Mouse (Mus musculus) lung, postnatal 0 days (tissue): ENCODE data around the gene Kcnj1. TPM values are rescaled to one million over a fixed set of nuclear protein-coding genes. Genes with fewer than 3 reads are reported as not detected.

Experiments used
- ATAC-seq: fragments of 200-750 bp; cut with Nextera tagmentation; 2 replicates; pipeline ENCODE4 v1.8.0; 2017; ENCODE audit warnings: moderate library complexity
- DNase-seq: peaks from one replicate; pipeline ENCODE4 v3.0.0-alpha.2; 2016; ENCODE audit warnings: low spot score
- H3K27ac ChIP-seq: fragments of 300-500 bp; sonication (generic); 2 replicates; pipeline ENCODE4 v1.5.1; 2014; ENCODE audit warnings: antibody characterized with exemption, mild to moderate bottlenecking, low read length, mixed read lengths
- H3K27me3 ChIP-seq: fragments of 300-500 bp; sonication (generic); replicated peaks from 2 replicates; pipeline ENCODE4 v1.6.1; 2014; ENCODE audit warnings: low read length, mixed read lengths; ENCODE audit not compliant: insufficient read depth
- H3K36me3 ChIP-seq: fragments of 300-500 bp; sonication (generic); 2 replicates; pipeline ENCODE4 v1.6.1; 2014; ENCODE audit warnings: low read length, mixed read lengths; ENCODE audit not compliant: insufficient read depth
- H3K4me1 ChIP-seq: fragments of 300-500 bp; sonication (generic); 2 replicates; pipeline ENCODE4 v1.6.1; 2014; ENCODE audit warnings: antibody characterized with exemption, low read depth, low read length, mixed read lengths; ENCODE audit not compliant: insufficient read depth
- H3K4me2 ChIP-seq: fragments of 300-500 bp; sonication (generic); replicated peaks from 2 replicates; pipeline ENCODE4 v1.6.1; 2014; ENCODE audit warnings: low read depth, mild to moderate bottlenecking, low read length, moderate library complexity, mixed read lengths
- H3K4me3 ChIP-seq: fragments of 300-500 bp; sonication (generic); 2 replicates; pipeline ENCODE4 v1.5.1; 2014; ENCODE audit warnings: low read depth, low read length
- H3K9ac ChIP-seq: fragments of 300-500 bp; sonication (generic); replicated peaks from 2 replicates; pipeline ENCODE4 v1.6.1; 2014; ENCODE audit warnings: low read depth, mild to moderate bottlenecking
- H3K9me3 ChIP-seq: fragments of 300-500 bp; sonication (generic); 2 replicates; pipeline ENCODE4 v1.6.1; 2016; ENCODE audit warnings: low read length, mixed read lengths
- CTCF ChIP-seq: IDR thresholded peaks from 2 replicates; pipeline ENCODE4 v1.5.1; 2016; ENCODE audit warnings: antibody characterized with exemption, mild to moderate bottlenecking
- EP300 ChIP-seq: IDR thresholded peaks from 2 replicates; pipeline ENCODE4 v1.6.1; 2016; ENCODE audit warnings: antibody characterized with exemption, mild to moderate bottlenecking, control low read depth
- WGBS: fragments of 180-500 bp; shearing (Covaris S2); extraction: QIAGEN DNeasy Blood & Tissue Kit; methylation state at CpG from one replicate; pipeline ENCODE4 v1.1.7; 2014; 5-methylcytosine and 5-hydroxymethylcytosine counted together
- polyA plus RNA-seq: library from polyadenylated mRNA; unstranded; fragments of >200 nt; fragmentation: Nextera tagmentation; extraction: Ambion mirVana; gene quantifications from 2 replicates; pipeline ENCODE4 v1.2.1, GENCODE M21; 2015

Kcnj1 gene
- polyA plus RNA-seq, 1 experiment from 2014 or later: not detected

DNA sequence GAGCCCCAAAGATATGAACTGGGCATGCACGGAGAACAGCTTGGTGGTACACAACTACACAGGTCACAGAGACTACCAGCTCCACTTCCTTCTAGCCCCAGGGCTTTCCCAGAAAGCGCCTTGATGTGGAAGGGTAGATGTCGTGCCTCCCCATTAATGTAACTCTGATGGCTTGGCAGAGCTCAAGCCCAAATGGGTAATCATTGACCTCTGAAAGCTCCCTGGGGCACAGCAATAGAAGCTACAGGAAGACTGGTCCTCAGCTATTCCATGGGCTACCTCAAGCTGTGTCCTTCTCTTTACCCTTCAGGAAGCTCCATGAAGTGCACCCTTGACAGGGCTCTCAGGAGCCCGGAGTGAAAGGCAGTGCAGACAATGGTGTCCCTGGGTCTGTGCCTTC is 12.6 kb downstream of the Kcnj1 start:
- no peak overlapping the region for H3K4me2 ChIP-seq
- ATAC-seq (no peak), DNase-seq (no peak)
- H3K27ac ChIP-seq: no peak overlapping the region
- TF ChIP-seq CTCF: no peak
- TF ChIP-seq EP300: no peak
- H3K4me3 ChIP-seq: no peak overlapping the region
- no peaks in the 10 kb centered on the region for H3K27me3 ChIP-seq
- no peaks in the 10 kb centered on the region for H3K36me3 ChIP-seq
- WGBS: 62% methylated on average over 4 of the region's 4 CpGs
- no peaks in the 10 kb centered on the region for H3K4me1 ChIP-seq
- no peak overlapping the region for H3K9ac ChIP-seq
- H3K9me3 ChIP-seq: no peaks in the 10 kb centered on the region

DNA sequence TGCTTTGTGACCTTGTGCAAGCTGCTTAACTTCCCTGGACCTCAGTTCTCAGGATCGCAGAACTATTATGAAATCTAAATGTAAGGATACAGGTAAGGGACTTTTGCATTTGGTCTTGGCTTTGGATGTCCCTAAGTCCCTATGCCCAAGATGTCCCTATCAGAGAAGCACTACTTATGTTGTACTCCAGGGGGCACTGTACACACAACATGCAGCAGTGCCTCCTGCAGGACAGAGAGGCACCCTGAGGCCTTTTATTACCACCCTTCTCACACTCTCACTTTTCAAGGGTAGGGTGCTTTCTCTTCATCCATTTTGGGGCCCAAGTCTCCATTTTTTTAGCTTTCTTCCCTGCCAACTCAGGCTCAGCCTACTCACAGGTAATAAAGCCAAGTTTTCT is 15.8 kb downstream of the Kcnj1 start:
- Histone ChIP-seq H3K9ac (no peak overlapping the region), H3K9me3 (no peaks in the 10 kb centered on the region), H3K4me1 (no peaks in the 10 kb centered on the region), H3K4me2 (no peak overlapping the region), H3K36me3 (no peaks in the 10 kb centered on the region), H3K4me3 (no peak overlapping the region), H3K27ac (no peak overlapping the region), H3K27me3 (no peaks in the 10 kb centered on the region)
- peak; percentile 77 for TF ChIP-seq CTCF
- no peak for TF ChIP-seq EP300
- no peak for ATAC-seq
- WGBS: 87% methylated on average over 1 of the region's 1 CpGs
- no peak for DNase-seq

DNA sequence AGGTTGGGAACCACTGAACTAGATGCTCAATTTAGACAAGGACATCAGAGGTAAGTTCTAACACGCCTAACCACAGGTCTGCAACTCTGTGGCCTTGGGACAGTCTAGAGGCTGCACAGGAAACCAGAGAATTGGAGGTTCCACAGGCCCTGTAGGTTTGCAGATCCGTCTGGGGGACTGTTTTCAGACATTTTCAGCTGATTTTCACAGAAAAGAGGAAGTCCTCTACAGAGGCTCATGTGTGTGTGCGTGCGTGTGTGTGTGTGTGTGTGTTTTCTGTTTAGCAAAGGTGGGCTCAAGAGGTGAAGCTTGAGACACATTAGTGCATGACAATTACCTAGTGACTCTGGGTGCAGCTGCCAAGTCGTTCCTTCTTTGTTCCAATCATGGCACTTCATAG is 18.8 kb downstream of the Kcnj1 start:
- H3K4me2 ChIP-seq: no peak overlapping the region
- H3K9ac ChIP-seq: no peak overlapping the region
- no peaks in the 10 kb centered on the region for H3K27me3 ChIP-seq
- H3K4me1 ChIP-seq: no peaks in the 10 kb centered on the region; the same call in 1 of the 2 replicates
- H3K4me3 ChIP-seq: no peak overlapping the region
- no peak overlapping the region for H3K27ac ChIP-seq
- no peak for TF ChIP-seq EP300
- TF ChIP-seq CTCF: no peak
- no peaks in the 10 kb centered on the region for H3K36me3 ChIP-seq
- WGBS: 80% methylated on average over 5 of the region's 5 CpGs
- H3K9me3 ChIP-seq: no peaks in the 10 kb centered on the region
- ATAC-seq: no peak
- DNase-seq: no peak

DNA sequence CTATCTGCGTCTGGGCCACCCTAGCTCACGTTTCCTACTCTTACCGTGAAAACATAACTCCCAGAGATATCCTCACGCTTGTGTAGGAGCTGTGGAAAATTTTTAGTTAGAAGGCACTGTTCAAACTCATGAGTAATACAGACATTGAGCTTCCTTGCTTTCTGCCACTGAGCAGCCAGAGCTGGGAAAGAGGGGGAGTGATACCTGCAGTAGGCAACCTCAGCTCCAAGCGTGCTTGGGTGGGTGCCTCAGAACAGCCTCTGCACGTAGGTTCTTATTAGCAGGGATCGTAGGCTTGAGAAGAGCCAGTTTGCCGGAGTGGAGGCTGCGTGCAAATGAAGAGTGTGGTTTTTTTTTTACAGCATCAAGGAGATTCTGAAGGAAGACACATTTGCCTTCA is 19.4 kb downstream of the Kcnj1 start:
- ATAC-seq: no peak
- 74% methylated on average over 9 of the region's 9 CpGs for WGBS
- H3K27ac ChIP-seq: no peak overlapping the region

DNA sequence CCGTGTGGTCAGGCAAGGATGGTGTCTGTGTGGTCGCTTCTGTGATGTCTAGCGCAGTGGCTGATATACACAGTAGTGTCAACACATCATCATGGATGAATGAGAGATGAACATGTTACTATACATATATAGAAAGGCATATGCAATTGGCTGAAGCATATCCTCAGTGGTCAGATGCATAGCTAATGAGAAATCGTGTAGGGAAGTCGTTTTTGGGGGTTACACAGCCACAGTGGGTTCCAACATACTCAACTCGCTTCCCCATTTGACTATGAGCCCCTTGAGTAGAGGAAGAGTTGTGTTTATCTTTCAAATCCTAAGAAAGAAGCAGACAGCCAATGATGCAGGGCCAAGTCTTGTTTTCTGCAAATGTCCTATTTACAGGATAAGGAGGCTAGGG is 20.4 kb downstream of the Kcnj1 start:
- Histone ChIP-seq H3K4me1 (no peaks in the 10 kb centered on the region; the same call in 1 of the 2 replicates), H3K27me3 (no peaks in the 10 kb centered on the region), H3K9ac (no peak overlapping the region), H3K4me3 (no peak overlapping the region), H3K27ac (no peak overlapping the region), H3K9me3 (no peaks in the 10 kb centered on the region), H3K4me2 (no peak overlapping the region), H3K36me3 (no peaks in the 10 kb centered on the region)
- DNase-seq (no peak), ATAC-seq (no peak)
- TF ChIP-seq CTCF (no peak), EP300 (no peak)
- 76% methylated on average over 6 of the region's 6 CpGs for WGBS

More for the DNA sequence above, 19.4 kb downstream of the Kcnj1 start:
- H3K4me1 ChIP-seq: no peaks in the 10 kb centered on the region; the same call in 1 of the 2 replicates
- TF ChIP-seq EP300 (no peak), CTCF (no peak)
- no peaks in the 10 kb centered on the region for H3K36me3 ChIP-seq
- H3K27me3 ChIP-seq: no peaks in the 10 kb centered on the region
- no peak overlapping the region for H3K4me2 ChIP-seq
- no peaks in the 10 kb centered on the region for H3K9me3 ChIP-seq
- H3K9ac ChIP-seq: no peak overlapping the region
- H3K4me3 ChIP-seq: no peak overlapping the region
- no peak for DNase-seq

DNA sequence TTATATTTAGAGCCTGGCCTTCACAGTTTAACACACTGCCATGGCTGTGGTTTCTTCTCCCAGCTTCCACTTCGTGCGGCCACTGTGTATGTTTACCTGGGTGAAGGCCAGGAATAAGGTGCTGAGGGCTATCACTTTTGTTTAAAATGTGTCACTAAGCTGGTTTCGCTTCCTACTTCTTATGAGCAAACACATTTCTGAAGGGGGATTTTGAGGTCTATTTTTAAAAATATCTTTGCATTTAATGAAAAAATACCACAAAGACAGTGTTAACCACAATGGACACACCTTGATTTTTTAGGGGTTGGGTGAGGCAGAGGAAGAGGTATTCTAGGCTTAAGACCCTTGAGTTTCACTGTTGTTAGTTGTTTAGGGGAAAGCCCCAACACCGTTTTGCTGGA is 22.5 kb downstream of the Kcnj1 start:
- no peak overlapping the region for H3K27ac ChIP-seq
- 60% methylated on average over 4 of the region's 4 CpGs for WGBS
- H3K4me1 ChIP-seq: no peaks in the 10 kb centered on the region; the same call in 1 of the 2 replicates
- H3K27me3 ChIP-seq: no peaks in the 10 kb centered on the region
- H3K9me3 ChIP-seq: no peaks in the 10 kb centered on the region
- no peaks in the 10 kb centered on the region for H3K36me3 ChIP-seq
- no peak overlapping the region for H3K9ac ChIP-seq
- no peak overlapping the region for H3K4me3 ChIP-seq
- ATAC-seq (no peak), DNase-seq (no peak)
- TF ChIP-seq CTCF (no peak), EP300 (no peak)
- H3K4me2 ChIP-seq: no peak overlapping the region

DNA sequence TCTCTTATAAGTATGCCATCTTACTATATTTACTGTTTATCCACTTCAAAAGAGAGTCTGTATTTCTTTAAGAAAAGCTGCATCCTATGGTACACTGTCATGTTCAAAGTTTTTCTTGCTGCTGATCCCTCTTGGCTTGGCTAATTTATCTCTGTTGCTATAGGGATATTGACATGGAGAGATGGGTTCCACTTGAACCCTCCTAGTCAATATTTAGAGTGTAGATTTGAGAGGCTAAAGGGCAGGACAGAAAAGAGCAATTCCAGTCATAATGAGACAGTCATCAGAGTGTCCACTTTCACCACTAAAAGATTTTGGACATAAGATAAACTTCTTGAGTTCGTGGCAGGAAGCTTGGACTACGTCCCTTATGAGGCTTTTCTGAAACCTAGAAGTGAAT is 27.9 kb downstream of the Kcnj1 start:
- 11% methylated on average over 2 of the region's 2 CpGs for WGBS
- Histone ChIP-seq H3K27ac (peak overlapping the region; percentile 60; the same call in 1 of the 2 replicates), H3K4me3 (no peak overlapping the region), H3K4me1 (no peaks in the 10 kb centered on the region), H3K9me3 (no peaks in the 10 kb centered on the region), H3K4me2 (no peak overlapping the region), H3K27me3 (no peaks in the 10 kb centered on the region), H3K9ac (no peak overlapping the region), H3K36me3 (no peaks in the 10 kb centered on the region)
- DNase-seq (no peak), ATAC-seq (no peak; the same call in 1 of the 2 replicates)
- no peak for TF ChIP-seq EP300
- TF ChIP-seq CTCF: no peak
